Comparison of ENCODE assay signal across 12 mouse cellular contexts in the genomic region with DNA sequence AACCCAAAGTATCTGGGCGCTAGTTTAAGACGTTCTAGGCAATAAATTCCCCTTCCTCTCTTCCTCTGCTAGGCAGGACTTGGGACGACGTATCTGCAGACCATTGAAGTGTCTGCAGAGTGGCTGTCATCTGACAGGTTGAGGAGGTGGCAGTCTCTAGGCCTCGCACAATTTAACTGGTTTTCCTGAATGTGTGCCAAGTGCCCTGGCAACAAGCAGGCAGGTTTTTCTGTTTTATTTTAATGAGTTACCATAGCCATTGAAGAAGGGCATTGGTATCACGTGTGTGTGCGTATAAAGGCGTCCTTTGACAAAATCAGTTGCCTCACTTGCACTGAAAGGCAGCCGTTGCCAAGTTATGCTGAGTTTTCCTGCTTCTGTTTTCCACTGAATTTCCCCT.
DNase-seq lines count a peak whose midpoint lies in the region; ATAC-seq and TF ChIP-seq lines count a peak whose summit lies in the region.
"Had no signal": no experiment of that assay in that cellular context is flagged by ENCODE, and none has a peak within 500 bp of the region (broad histone marks: within the 10 kb centered on the region; RNA-seq: fewer than 3 reads in every experiment).

No protein-coding gene starts in this region.

- ATAC-seq in heart, postnatal 0 days (ENCODE audit: insufficient read depth, low read depth), result peak; percentile 76
- peak; percentile 32; the same call in 1 of the 2 replicates for ATAC-seq in lung, postnatal 0 days
- peak; percentile 90 for ATAC-seq in forebrain, embryonic 14.5 days

- peaks cover 8% of the 10 kb centered on the region for H3K4me1 ChIP-seq in heart, postnatal 0 days (ENCODE audit: control insufficient read depth, insufficient read depth)
- H3K4me1 ChIP-seq in heart, adult 2 months (ENCODE audit: control insufficient read depth, insufficient read depth, low read length), result no peaks in the 10 kb centered on the region
- no peaks in the 10 kb centered on the region for H3K4me1 ChIP-seq in lung, postnatal 0 days (ENCODE audit: insufficient read depth, low read depth, low read length)
- H3K4me1 ChIP-seq in forebrain, embryonic 14.5 days (ENCODE audit: control insufficient read depth, insufficient read depth, low read length), result peaks cover 16% of the 10 kb centered on the region
- H3K4me1 ChIP-seq: liver, embryonic 13.5 days had no signal

- TF ChIP-seq EP300 in heart, postnatal 0 days (IDR thresholded peaks at IDR 0.05; ENCODE audit: low read depth), result no peak
- no peak for TF ChIP-seq EP300 in heart, adult 2 months (IDR thresholded peaks at IDR 0.05; ENCODE audit: insufficient read depth, low read depth, low read length)
- no peak for TF ChIP-seq EP300 in lung, postnatal 0 days (IDR thresholded peaks at IDR 0.05)

- H3K27ac ChIP-seq in heart, postnatal 0 days (ENCODE audit: low read depth), result no peak overlapping the region
- no peak overlapping the region for H3K27ac ChIP-seq in heart, adult 2 months
- no peak overlapping the region for H3K27ac ChIP-seq in lung, postnatal 0 days (ENCODE audit: low read length)
- H3K27ac ChIP-seq in forebrain, embryonic 14.5 days (ENCODE audit: low read depth, low read length), result no peak overlapping the region
- H3K27ac ChIP-seq: left cerebral cortex, adult 2 months; liver, embryonic 13.5 days had no signal

- H3K36me3 ChIP-seq in heart, postnatal 0 days (replicated peaks; ENCODE audit: control insufficient read depth, insufficient read depth, low read length), result no peaks in the 10 kb centered on the region
- H3K36me3 ChIP-seq in heart, adult 2 months (ENCODE audit: control insufficient read depth, insufficient read depth, low read length), result no peaks in the 10 kb centered on the region
- H3K36me3 ChIP-seq in lung, postnatal 0 days (ENCODE audit: insufficient read depth, low read length), result no peaks in the 10 kb centered on the region
- no peaks in the 10 kb centered on the region for H3K36me3 ChIP-seq in forebrain, embryonic 14.5 days (ENCODE audit: control insufficient read depth, insufficient read depth, low read length)
- H3K36me3 ChIP-seq: liver, embryonic 13.5 days had no signal

- DNase-seq in heart, postnatal 0 days (ENCODE audit: low spot score), result peak; percentile 39
- no peak for DNase-seq in heart, adult 2 months
- DNase-seq in lung, postnatal 0 days (ENCODE audit: low spot score), result peak; percentile 44
- DNase-seq in lung, postnatal 14 days, result no peak
- peak; percentile 90 for DNase-seq in forebrain, embryonic 14.5 days (ENCODE audit: low spot score)
- DNase-seq in kidney, postnatal 14 days, result peak; percentile 50
- no peak for DNase-seq in ovary, postnatal 10 days (ENCODE audit: low spot score)
- no peak for DNase-seq in yolk sac, embryonic 10.5 days (ENCODE audit: low spot score)
- DNase-seq: gastrocnemius, postnatal 10 days; liver, embryonic 13.5 days; lung, postnatal 4 days had no signal

- intact Hi-C loops in heart, adult 2 months (cut with DNase I), result no loop called here

- no peak for TF ChIP-seq CTCF in heart, postnatal 0 days (IDR thresholded peaks at IDR 0.05; ENCODE audit: low read depth)
- no peak for TF ChIP-seq CTCF in heart, adult 2 months (IDR thresholded peaks at IDR 0.05)
- no peak for TF ChIP-seq CTCF in lung, postnatal 0 days (IDR thresholded peaks at IDR 0.05)

- no peak overlapping the region for H3K4me3 ChIP-seq in heart, postnatal 0 days (ENCODE audit: low read depth, low read length)
- H3K4me3 ChIP-seq in heart, adult 2 months, result no peak overlapping the region
- H3K4me3 ChIP-seq in lung, postnatal 0 days (ENCODE audit: low read depth, low read length), result no peak overlapping the region
- H3K4me3 ChIP-seq in forebrain, embryonic 14.5 days (ENCODE audit: low read depth, low read length), result no peak overlapping the region
- H3K4me3 ChIP-seq: left cerebral cortex, adult 2 months; liver, embryonic 13.5 days had no signal

- H3K9me3 ChIP-seq in heart, postnatal 0 days (replicated peaks; ENCODE audit: control insufficient read depth, low read length), result no peaks in the 10 kb centered on the region
- no peaks in the 10 kb centered on the region for H3K9me3 ChIP-seq in lung, postnatal 0 days (ENCODE audit: low read length)
- H3K9me3 ChIP-seq in forebrain, embryonic 14.5 days (replicated peaks; ENCODE audit: control insufficient read depth, low read length), result no peaks in the 10 kb centered on the region
- H3K9me3 ChIP-seq: liver, embryonic 13.5 days had no signal

- no peak for TF ChIP-seq POLR2A in heart, adult 2 months (IDR thresholded peaks at IDR 0.05; ENCODE audit: insufficient read depth, low read depth, low read length)

- no peaks in the 10 kb centered on the region for H3K79me2 ChIP-seq in heart, adult 2 months (replicated peaks; ENCODE audit: control insufficient read depth, insufficient read depth, low read length)

- no peak overlapping the region for H3K4me2 ChIP-seq in heart, postnatal 0 days (ENCODE audit: low read depth, low read length)
- no peak overlapping the region for H3K4me2 ChIP-seq in lung, postnatal 0 days (replicated peaks; ENCODE audit: low read depth, low read length)
- H3K4me2 ChIP-seq in forebrain, embryonic 14.5 days (ENCODE audit: low read length), result no peak overlapping the region
- H3K4me2 ChIP-seq: liver, embryonic 13.5 days had no signal

- no peak overlapping the region for H3K9ac ChIP-seq in heart, postnatal 0 days (replicated peaks; ENCODE audit: low read depth, low read length)
- no peak overlapping the region for H3K9ac ChIP-seq in heart, adult 2 months (ENCODE audit: low read depth, low read length)
- no peak overlapping the region for H3K9ac ChIP-seq in lung, postnatal 0 days (replicated peaks; ENCODE audit: low read depth)
- no peak overlapping the region for H3K9ac ChIP-seq in forebrain, embryonic 14.5 days (ENCODE audit: low read length)
- H3K9ac ChIP-seq: liver, embryonic 13.5 days had no signal

- H3K27me3 ChIP-seq in heart, postnatal 0 days (ENCODE audit: control insufficient read depth, insufficient read depth, low read length), result no peaks in the 10 kb centered on the region
- no peaks in the 10 kb centered on the region for H3K27me3 ChIP-seq in heart, adult 2 months (ENCODE audit: control insufficient read depth, insufficient read depth, low read length)
- H3K27me3 ChIP-seq in lung, postnatal 0 days (replicated peaks; ENCODE audit: insufficient read depth, low read length), result no peaks in the 10 kb centered on the region
- H3K27me3 ChIP-seq in forebrain, embryonic 14.5 days (replicated peaks; ENCODE audit: control insufficient read depth, insufficient read depth, low read length), result no peaks in the 10 kb centered on the region
- H3K27me3 ChIP-seq: liver, embryonic 13.5 days had no signal

- WGBS in heart, postnatal 0 days, result 33% methylated on average over 9 of the region's 9 CpGs
- WGBS in heart, adult 2 months, result 40% methylated on average over 9 of the region's 9 CpGs
- WGBS in lung, postnatal 0 days, result 44% methylated on average over 9 of the region's 9 CpGs
- WGBS in forebrain, embryonic 14.5 days, result 9% methylated on average over 9 of the region's 9 CpGs

Comparison
In these comparisons a context has a peak if more than half of its experiments do, and no peak if none do; other contexts are left out.
1. DNase-seq: peak in heart, postnatal 0 days (single experiment), lung, postnatal 0 days (single experiment), forebrain, embryonic 14.5 days (single experiment) and kidney, postnatal 14 days (single experiment); none in heart, adult 2 months (0 of 2), lung, postnatal 14 days (single experiment), ovary, postnatal 10 days (single experiment) and yolk sac, embryonic 10.5 days (single experiment).
2. ATAC-seq: peak in every context shown above with its lines; median percentile 90 in forebrain, embryonic 14.5 days; 76 in heart, postnatal 0 days; 32 in lung, postnatal 0 days.